Mouse (Mus musculus): ENCODE measurements around the gene Slc6a16.

- peak; percentile 89 for TF ChIP-seq CTCF (IDR thresholded peaks at IDR 0.05; ENCODE audit: low read depth)
- TF ChIP-seq EP300 (IDR thresholded peaks at IDR 0.05; ENCODE audit: low read depth): no peak
Measured at GRCm38 (mm10) chr7:45299752-45300151, 58.9 kb downstream of the Slc6a16 start.
